Mouse (Mus musculus) kidney, postnatal 25 days (tissue): ENCODE measurements at regions not wholly inside any gene's neighbourhood (a gene's known extent, or its start where the extent isn't known, plus 50 kb on each side); places are given as distances from the start of the nearest gene placed in this dataset.

ENCODE experiments used
- DNase-seq, 2 experiments: peaks; one replicate each; pipeline ENCODE4 v3.0.0; 2021; ENCODE audit warnings: mixed read lengths in 2 of 2

DNA sequence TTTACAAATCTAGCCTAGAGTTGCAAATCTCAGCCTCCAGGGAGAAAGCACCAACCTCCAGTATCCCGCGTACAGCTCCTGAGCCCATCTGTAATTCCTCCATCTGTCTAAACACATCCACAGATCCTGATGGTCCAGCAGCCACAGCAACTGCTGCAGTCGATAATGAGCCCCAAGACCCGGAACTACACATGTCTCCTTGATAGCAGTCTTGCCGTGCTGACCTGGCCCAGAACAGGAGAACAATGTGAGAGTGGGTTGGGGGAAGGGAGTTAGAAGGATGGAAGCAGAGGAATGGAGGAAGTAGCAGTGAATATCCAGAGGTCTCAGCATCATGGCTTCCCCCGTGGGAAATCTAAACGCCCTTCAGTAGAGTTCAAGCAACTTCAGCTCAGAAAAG, 152.8 kb upstream of the Zmiz1 start:
- DNase-seq: no peak

DNA sequence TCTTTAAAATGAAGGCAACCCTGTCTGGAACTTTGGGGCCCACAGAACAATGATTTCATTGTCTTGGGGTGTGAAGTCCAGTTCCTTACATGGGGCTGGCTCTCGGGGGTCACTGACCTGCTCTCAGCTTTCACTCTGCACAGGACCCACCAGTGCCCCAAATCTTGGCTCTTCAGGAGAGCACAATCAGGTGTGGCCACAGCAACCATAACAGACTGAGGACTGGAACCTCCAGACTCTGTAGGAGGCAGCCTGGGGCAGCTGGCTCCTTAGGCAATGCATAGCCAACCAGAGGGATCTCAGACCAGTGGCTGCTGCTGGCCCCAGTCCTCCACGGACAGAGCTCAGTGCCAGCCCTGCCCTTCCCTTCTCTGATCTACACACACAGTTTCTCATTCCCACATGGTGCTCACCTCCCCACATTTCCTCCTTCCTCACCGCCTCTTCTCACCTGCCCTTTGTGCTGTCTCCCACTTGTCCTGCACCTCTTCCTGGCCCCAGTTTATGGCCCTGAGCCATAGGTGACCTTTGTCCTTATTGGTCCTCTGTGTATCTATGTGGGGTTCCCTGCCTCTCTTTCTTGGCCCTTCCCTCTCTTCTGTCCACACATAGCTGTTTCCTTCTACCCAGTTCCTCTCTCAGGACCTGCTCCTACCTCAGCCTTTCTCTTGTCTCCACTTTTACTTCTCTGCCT, 151.9 kb upstream of the Zmiz1 start:
- DNase-seq: peak in 1 of 2 experiments; percentile 25

DNA sequence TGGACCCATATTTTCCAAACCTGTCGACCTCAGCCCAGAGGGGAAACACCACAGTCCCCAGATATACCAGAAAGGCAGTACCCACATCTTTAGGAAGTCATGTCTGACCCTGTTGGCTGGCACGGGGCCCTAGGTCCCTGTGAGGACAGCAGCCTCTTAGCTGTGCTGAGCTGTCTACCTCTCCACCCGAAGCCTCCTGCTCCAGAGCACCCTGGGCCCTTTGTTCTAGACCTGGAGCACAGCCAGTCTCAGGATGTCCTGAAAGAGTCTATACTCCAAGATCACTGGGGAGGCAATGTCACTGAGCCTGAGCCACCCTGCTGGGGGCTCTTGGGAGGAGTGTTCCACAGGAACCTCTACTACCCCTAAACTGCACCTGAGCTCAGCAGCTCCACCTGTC, 150.9 kb upstream of the Zmiz1 start:
- DNase-seq: peak; percentile 50 to 62

DNA sequence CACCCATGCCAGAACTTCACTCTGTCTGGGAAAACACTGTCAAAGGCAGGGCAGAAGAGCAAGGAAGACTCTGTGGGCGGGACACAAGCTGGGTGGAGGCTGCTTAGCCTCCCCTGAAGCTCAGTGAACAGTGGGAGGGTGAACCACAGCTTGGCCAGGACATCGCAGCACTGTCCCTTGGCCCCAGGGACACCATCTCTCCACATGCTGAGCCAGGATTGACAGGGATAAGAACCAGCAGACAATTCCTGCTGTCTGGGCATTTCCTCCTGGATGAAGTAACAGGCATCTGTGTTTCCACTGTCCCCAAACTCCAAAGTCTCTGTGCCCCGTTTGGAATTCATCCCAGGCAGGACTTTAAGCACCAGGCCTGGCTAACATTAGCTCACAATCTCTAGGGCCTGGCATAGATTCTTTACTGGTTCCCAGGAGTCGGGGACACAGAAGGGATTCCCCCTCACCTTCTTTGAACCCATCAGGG, 148.3 kb upstream of the Zmiz1 start:
- peak; percentile 35 to 80 for DNase-seq

DNA sequence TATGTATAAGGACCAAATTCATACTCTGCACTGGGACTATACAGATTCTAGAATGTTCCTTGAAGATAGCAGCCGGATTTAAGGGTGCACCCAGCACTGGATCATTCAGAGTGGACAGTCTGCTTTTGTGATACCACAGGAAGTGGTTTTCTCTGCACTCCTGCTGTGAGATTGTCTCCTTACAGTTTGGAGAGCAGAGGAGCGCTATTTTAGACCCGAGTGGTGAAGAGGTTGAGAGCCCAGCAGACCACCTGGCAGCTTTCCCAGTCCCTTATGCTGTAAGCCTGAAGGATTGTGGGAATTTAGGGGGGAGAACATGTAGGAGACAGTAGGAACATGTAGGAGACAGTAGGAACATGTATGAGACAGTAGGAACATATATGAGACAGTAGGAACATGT, 147.5 kb upstream of the Zmiz1 start:
- peak in 1 of 2 experiments; percentile 22 for DNase-seq

DNA sequence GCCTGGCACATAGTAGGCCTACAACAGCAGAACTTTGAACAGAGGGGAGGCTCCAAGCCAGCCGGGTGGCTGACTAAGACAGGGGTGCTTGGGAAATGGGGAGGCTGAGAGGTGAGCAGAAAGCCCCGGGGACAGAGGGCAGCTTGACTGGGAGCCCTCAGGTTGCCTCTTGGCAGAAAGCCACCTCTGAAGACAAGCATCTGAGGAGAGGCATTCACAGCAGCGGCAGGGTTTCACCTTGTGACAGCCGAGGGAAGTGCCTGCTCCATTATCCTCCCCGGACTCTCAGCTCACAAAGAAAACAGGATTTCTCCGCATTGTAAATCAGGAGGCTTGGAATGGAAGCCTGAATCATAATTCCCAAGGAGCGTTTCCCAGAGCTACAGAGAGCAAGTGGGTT, 146.8 kb upstream of the Zmiz1 start:
- peak; percentile 79 to 85 for DNase-seq

DNA sequence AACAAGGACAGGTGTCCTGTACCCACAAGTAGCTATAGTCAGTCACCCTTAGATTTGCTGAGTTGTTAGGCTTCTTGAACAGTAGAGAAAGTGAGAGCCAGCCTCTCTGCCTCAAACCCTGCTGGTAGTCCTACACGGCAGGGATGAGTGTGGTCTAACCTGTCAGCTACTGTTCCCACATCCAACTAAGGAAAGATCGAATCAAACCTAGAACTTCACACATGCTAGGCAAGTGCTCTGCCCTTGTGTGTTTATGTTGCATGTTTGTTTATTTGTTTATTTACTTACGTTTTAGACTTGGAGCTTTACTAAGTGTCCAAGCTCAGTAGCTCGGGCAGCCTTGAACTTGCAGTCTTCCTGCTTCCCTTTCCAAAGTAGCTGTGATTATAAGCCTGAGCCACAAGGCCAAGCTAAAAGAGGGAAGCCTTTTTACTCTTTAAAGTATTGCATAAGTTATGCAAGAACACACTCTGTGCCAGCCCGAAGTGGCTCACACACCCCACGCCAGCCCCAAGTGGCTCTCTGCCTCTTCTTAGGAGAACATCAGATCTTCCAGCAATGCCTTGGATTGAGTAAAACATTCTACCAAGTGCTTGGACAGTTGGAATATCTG, 146.1 kb upstream of the Zmiz1 start:
- DNase-seq: no peak

DNA sequence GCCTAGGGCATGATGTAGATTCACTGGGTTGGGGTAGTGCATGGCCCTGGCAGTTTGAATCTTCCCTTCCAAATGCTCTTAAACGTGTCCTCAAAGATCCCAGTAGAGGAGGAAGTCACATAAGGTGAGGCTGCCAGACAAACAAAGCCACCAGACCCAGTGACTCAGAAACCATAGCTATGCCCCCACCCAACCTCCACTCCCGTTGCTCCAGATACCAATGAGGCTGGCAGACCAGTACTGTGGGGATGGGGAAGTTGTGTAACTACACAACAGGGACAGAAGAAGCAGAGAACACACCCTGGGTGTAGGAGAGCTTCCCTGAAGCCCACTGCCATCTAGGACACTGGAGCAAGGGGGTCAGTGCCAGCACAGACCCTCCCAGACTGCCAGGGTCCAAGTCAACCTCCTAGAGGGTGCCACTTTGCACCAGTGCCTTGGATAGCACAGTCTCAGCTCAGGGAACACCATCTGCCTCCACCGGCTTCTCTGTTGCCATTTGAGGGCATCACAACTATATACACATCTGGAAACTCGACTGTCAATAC, 145.2 kb upstream of the Zmiz1 start:
- DNase-seq: no peak

DNA sequence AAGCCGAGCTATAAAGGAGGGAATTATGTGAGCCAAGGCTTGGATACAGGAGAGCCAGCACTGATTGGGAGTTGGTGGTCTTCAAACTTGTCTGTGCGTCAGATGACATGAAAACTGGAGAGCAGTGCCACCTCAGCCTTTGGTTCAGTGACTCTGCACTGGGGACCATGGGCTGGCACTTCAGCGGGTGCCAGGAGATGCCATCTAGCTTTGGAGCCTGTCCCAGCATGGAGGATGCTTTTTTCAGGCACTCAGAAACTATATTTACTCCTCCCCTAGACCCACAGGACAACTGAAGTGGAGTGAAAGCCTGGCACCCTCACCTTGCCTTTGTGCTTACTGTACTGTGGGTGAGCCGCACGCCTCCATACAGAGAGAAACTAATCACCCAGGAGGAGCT, 142.5 kb upstream of the Zmiz1 start:
- no peak for DNase-seq

DNA sequence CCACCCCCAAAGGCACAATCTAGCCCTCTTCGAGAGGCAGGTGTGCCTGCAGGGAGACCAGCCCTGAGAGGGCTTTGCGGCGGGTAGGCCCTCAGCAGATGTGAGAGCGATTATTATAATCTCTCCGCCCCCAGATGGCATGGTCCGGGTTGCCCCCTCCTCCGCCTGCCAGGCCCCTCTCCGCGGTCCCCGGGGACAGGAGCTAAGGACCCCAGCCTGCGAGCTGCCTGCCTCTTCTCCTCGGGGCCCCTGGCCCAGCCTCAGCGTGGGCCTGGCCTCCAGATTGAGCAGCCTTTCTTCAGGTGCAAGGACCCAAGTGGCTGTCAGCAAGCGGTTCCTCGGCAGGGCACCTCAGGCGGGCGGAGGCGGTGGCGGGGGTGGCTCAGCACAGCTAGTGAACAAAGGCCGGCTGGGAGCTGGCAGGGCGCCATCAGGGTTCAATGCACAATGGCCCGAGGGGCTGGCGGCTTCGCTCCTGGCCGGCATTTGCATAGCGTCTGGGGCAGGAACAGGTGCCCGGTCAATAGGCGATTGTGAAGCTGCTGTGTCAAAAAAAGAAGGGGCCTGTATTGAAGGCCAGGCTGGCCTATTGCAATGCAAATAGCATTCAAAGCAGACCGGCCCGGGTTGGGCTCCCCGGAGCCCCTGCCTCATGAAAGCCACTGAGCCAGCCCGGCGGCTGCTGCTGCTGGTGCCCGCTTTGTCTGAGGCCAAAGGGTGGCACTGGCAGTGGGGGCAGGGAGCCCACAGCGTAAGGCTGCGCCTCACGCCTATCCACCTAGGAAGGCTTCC, 141.1 kb upstream of the Zmiz1 start:
- peak; percentile 96 to 97 for DNase-seq

DNA sequence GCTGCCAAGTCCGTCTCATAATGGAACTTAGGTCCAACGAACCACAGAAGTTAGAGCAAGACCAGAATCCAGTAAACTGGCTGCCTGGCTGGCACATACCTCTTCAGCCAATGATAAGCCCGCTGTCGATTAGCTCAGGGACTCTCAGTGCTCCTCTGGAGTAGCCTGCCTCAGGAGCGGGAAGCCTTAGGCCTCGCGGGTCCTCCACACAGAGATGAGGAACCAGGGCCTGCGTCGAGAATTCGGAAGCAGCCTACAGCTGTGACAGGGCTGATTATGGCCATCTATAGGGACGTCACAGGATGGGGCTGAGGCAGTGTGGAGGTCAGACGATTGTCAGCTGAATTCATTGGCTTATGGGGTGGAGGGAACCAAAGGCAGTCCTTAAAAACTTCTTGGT, 140.1 kb upstream of the Zmiz1 start:
- no peak for DNase-seq

DNA sequence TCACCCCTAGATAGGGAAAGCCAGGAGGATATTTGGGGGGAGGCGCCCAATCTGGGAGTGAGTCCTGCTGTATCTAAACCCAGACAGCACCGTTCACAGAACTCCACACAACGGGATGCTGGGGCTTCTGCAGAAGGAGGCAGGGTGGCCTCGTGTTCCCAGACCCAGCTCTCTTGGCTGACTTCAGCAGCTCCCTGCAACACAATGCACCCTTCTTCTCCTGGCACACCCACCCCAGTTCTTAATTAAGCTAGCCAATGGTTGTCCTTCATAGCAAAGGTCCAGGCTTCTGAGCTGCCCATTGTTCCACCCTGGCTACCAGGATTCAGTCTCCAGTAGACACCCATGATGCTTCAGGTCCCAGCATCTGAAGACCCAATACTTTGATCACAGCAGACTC, 138.8 kb upstream of the Zmiz1 start:
- no peak for DNase-seq

DNA sequence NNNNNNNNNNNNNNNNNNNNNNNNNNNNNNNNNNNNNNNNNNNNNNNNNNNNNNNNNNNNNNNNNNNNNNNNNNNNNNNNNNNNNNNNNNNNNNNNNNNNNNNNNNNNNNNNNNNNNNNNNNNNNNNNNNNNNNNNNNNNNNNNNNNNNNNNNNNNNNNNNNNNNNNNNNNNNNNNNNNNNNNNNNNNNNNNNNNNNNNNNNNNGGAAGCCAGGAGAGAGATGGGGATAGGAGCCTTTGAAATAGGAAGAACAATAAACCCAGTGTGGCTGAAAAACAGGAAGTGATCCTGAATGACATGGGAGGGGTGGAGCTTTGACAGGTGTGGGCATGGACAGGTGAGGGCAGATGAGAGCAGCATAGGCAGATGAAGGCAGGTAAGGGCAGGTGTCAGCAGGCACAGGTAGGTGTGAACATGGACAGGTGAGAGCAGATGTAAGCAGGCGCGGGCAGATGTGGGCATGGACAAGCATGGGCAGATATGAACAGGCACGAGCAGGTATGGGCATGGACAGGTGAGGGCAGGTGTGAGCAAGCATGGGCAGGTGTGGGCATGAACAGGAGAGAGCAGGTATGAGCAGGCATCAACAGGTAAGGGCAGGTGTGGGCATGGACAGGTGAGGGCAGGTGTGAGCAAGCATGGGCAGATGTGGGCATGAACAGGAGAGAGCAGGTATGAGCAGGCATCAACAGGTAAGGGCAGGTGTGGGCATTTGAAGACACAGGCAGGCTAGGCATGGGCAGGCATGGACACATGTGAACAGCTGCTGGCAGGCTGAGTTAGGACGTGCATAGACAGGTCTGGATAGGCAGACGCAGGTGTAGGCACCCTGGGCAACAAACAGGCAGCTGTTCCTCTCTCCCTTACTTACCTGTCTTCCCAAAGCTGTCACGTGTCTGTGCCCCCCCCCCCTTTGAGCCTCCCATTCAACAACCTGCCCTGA, 135.2 kb upstream of the Zmiz1 start:
- no peak for DNase-seq

DNA sequence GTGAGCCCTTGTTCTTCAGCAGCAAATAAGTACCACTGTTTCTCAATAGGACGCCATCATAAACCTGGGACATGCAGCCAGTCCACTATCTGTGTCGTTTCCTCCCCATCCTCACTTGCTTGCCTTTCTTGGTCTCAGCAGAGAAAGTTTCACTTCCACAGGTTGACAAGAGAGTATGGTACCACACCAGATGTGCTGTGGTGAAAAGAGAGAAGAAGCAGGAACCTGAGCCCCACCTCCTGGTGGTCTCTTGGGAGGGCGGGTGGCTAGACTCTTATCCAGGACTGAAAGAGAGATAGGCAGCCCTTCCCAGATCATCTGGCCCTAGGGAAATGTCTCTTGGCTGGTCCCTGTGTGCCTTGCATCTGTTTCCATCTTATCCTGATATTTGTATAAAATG, 133.1 kb upstream of the Zmiz1 start:
- DNase-seq: no peak

DNA sequence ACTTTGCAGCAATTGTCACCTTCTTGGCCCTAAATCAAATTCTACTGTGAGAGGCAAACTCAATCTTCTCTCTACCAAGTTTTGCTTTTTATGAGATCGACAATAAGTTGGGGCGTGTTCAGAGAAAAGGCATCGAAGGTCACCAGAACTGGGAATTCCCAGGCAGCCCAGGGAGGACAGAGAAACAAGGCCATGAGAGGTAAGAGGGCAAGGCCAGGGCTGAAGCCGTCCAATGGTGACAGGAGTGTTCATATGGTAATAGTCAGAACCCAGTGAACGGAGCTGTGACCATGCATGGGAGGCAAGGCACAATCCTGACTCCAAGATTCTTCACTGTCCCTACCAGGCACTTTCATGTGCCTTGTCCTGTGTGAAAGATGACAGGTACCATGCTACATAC, 130.8 kb upstream of the Zmiz1 start:
- DNase-seq: no peak

DNA sequence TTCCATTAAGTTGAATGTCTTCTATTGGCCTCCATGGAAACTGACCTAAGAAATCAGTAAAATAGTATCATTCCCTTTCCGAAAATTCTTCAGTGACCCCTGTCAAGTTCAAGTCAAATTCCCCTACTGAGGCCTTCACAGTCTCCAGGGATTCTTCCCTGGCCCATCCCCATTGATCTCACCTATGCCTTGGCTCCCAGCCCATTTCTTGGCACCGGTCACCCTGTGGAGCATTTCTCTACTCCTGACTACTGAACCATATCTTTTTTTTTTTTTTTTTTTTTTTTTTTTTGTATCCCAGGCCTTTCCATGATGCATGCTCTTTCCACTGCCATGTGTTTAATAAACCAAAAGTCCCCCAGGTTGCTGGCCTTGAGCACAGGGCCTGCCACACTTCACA, 124.8 kb upstream of the Zmiz1 start:
- DNase-seq: peak; percentile 85 to 91

DNA sequence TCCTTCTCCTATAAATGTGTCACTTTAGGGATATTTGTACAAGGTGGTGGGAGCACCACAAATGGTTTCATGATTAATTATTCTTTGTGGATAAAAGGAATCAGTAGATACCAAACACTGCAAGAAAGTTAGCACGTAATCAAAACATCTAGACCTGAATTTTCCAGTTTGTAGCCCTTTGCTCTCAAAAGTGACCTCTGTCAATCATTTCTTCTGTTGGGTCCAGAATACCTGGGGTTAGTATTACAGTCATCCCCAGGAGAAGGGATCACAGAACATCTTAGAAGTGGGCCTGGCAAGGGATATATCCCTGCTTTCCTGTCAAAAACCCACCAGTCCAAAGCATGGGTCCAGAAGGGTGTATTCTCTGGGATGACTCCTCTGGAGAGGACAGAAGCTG, 122.1 kb upstream of the Zmiz1 start:
- DNase-seq: no peak

DNA sequence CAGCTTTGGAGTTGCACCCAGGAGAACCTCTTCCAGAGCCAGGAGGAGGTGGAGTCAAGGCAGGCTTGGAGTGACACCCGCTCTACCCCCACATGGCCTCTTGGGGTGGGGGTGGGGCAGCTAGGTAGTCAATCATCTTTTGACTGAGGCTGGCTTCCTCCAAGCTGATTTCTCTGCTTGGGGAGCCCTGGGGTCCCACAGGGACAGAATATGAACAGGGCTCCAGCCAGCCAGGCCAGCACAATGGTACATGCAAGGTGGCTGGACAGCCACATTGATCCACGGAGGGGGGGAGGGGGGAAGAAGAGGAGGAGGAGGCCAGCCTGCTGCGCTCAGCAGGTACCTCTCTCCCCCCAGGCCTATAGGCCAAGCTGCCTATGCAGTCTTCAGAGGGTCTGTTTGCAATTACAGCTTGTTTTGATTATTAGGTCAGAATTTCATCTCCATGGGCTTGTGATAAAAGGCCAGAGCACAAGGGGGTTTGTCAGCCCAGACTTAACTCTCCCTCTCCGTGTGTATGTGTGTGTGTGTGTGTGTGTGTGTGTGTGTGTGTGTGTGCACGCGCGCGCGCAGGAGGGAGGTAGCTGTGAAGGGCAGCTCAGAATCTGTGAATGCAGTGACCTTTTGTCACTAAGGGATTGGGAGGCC, 120.5 kb upstream of the Zmiz1 start:
- peak in 1 of 2 experiments; percentile 56 for DNase-seq

DNA sequence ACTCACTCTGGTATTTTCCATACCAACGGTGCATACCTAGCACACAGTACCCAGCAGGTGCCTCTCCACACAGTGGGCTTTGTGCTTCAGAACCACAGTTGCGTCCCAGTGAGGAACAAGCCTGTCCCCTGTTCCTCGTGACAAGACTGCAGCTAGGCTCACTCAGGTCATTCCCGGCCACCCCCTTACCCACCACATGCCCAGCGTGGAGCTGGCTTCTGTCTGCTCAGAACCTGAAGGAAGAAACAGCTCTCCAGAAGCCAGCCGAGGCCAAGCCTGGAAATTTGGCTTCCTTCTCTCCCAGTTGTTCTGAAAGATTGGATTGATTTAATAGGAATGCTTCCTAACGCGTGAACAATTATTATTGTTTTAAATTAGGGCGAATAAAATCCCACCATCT, 118.1 kb upstream of the Zmiz1 start:
- no peak for DNase-seq

DNA sequence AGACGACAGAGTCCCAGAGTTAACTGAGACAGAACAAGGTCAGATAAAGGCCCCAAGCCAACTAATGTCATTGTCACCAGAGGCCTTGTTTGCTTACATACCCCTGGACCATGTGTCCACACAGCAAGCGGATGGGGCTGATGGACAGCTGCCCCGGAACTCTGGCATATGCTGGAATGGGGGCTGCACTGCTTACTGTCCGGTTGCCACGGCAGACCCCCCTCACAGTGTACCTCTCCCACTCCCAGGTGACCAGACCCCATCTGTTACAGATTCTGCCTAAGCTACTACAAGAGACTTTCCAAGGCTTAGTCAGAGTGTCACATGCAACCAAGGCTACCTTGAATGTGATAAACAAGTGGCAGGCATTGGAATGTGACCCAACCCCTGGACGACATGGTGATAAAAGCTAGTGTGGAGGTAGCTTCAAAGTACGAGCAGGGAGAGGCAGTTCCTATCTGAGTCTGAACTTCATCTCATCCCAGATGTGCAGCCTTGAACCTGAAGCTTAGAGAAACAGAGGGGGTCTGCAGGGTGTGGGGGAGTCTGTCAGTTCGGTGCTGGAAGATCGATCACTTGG, 117.0 kb upstream of the Zmiz1 start:
- DNase-seq: no peak

DNA sequence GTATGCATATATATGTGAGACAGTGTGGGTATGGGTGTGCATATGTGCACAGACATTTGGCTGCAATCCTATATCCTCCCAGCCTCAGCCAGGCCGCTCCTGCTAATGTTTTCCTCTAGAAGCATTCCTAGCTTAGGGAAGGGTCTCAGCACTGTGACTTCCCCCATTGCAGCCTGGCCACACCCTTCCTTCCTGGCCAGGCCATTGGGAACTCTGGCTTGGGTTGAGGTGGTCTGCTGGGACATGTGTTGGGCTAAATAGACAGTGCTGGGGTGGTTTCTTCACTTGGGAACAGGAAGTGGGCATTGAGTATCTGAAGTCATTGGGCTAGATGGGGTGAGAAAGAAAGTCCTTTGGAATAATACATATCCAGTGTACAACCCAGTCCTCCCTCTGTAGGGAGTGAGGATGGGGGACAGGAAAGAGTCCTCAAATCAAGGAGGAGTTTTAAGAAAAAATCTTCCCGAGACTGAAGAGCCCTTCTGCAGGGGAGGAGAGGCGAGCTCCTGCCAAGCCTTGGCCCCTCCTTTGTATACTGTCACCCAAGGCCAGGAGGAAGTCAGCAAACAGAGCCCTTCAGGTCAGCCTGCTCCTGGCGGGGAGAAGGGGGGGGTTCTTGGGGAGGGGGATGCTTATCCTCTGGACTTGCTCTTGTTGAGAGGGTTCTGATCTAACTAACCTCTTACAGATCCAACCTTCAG, 116.0 kb upstream of the Zmiz1 start:
- DNase-seq: no peak
